Mouse (Mus musculus) limb, embryonic 14.5 days (tissue): Measurements from ENCODE around the gene Fars2. TPM values are rescaled to one million over a fixed set of nuclear protein-coding genes. Genes with fewer than 3 reads are reported as not detected.
"Not testable (repeated sequence)": the region's sequence is repeated elsewhere in the genome, so short reads cannot be mapped to it uniquely, and the experiment has no call there.

ENCODE experiments used
- ATAC-seq: fragments of 200-750 bp; cut with Nextera tagmentation; 2 replicates; pipeline ENCODE4 v1.8.0; 2017; ENCODE audit warnings: low read depth, moderate number of reproducible peaks, moderate TSS enrichment; ENCODE audit not compliant: low FRiP score
- DNase-seq: peaks from one replicate; pipeline ENCODE4 v3.0.0-alpha.2; 2015; ENCODE audit warnings: low spot score
- H3K27ac ChIP-seq: fragments of 300-500 bp; sonication (generic); replicated peaks from 2 replicates; pipeline ENCODE4 v1.5.1; 2014; ENCODE audit warnings: low read depth, mild to moderate bottlenecking, low read length, moderate library complexity, mixed read lengths
- H3K27me3 ChIP-seq: fragments of 300-500 bp; sonication (generic); 2 replicates; pipeline ENCODE4 v1.6.1; 2014; ENCODE audit warnings: low read length, mixed read lengths; ENCODE audit not compliant: control insufficient read depth, insufficient read depth
- H3K36me3 ChIP-seq: fragments of 300-500 bp; sonication (generic); 2 replicates; pipeline ENCODE4 v1.6.1; 2014; ENCODE audit warnings: mild to moderate bottlenecking, low read length, moderate library complexity, mixed read lengths; ENCODE audit not compliant: control insufficient read depth, insufficient read depth
- H3K4me1 ChIP-seq: fragments of 300-500 bp; sonication (generic); 2 replicates; pipeline ENCODE4 v1.6.1; 2014; ENCODE audit warnings: antibody characterized with exemption, low read length, mixed read lengths; ENCODE audit not compliant: control insufficient read depth, insufficient read depth
- H3K4me2 ChIP-seq: fragments of 300-500 bp; sonication (generic); replicated peaks from 2 replicates; pipeline ENCODE4 v1.6.1; 2014; ENCODE audit warnings: low read depth, mild to moderate bottlenecking, low read length, moderate library complexity; ENCODE audit not compliant: severe bottlenecking
- H3K4me3 ChIP-seq: fragments of 300-500 bp; sonication (generic); replicated peaks from 2 replicates; pipeline ENCODE4 v1.5.1; 2014; ENCODE audit warnings: low read length
- H3K9ac ChIP-seq: fragments of 300-500 bp; sonication (generic); 2 replicates; pipeline ENCODE4 v1.6.1; 2014; ENCODE audit warnings: mild to moderate bottlenecking, low read depth, low read length, moderate library complexity; ENCODE audit not compliant: severe bottlenecking
- H3K9me3 ChIP-seq: fragments of 300-500 bp; sonication (generic); 2 replicates; pipeline ENCODE4 v1.6.1; 2016; ENCODE audit warnings: low read length; ENCODE audit not compliant: control insufficient read depth
- POLR2A ChIP-seq: fragments of 200-500 bp; IDR thresholded peaks from 2 replicates; pipeline ENCODE4 v1.8.0; 2012; ENCODE audit warnings: inconsistent platforms, mild to moderate bottlenecking, moderate library complexity, borderline replicate concordance; ENCODE audit not compliant: insufficient read depth, insufficient read length; ENCODE audit errors: extremely low read depth
- WGBS: fragments of 180-500 bp; shearing (Covaris S2); extraction: QIAGEN DNeasy Blood & Tissue Kit; methylation state at CpG from one replicate; pipeline ENCODE4 v1.1.7; 2014; 5-methylcytosine and 5-hydroxymethylcytosine counted together
- polyA plus RNA-seq, 2 experiments: library from polyadenylated mRNA; depleted of rRNA in 1 of 2; stranded (reverse) in 1 of 2; unstranded in 1 of 2; fragments of >200 nt; fragmentation: Nextera tagmentation in 1 of 2; extraction: Ambion mirVana in 1 of 2; gene quantifications; 2 replicates each; pipeline versions ENCODE4 v1.2.1 to v1.2.3; 2012 to 2014

Fars2 gene
- polyA plus RNA-seq, 2 experiments: 27.6 to 35.2 TPM

- Histone ChIP-seq H3K4me3 (no peak overlapping the region), H3K27me3 (no peaks in the 10 kb centered on the region), H3K4me1 (no peaks in the 10 kb centered on the region), H3K9me3 (no peaks in the 10 kb centered on the region; the same call in 1 of the 2 replicates), H3K4me2 (no peak overlapping the region), H3K27ac (no peak overlapping the region), H3K9ac (no peak overlapping the region), H3K36me3 (no peaks in the 10 kb centered on the region)
- DNase-seq (no peak), ATAC-seq (no peak)
- no peak for TF ChIP-seq POLR2A
- WGBS: 55% methylated on average over 4 of the region's 4 CpGs
Measured at GRCm38 (mm10) chr13:36416546-36416945, 299.3 kb downstream of the Fars2 start.

DNA sequence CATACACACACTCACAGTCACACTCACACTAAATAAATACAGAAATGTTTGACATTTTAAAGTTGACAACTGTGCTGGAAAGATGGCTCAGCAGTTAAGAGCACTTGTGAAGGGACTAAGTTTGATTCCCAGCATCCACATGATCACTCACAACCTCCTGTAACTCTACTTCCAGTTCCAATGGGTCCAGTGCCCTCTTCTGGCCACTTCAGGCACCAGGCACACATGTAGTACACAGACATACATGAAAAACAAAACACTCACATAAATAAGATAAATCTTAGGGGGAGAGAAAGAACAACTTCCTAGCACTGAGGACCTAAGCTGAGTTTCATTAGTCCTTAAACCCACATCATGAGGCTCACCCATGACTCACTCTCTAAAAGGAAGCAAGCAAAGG is 302.1 kb downstream of the Fars2 start:
- no peaks in the 10 kb centered on the region; the same call in 1 of the 2 replicates for H3K9me3 ChIP-seq
- no peak overlapping the region for H3K4me2 ChIP-seq
- no peaks in the 10 kb centered on the region for H3K4me1 ChIP-seq
- ATAC-seq (no peak), DNase-seq (no peak)
- no peak overlapping the region for H3K27ac ChIP-seq
- no peak for TF ChIP-seq POLR2A
- H3K36me3 ChIP-seq: no peaks in the 10 kb centered on the region
- no peak overlapping the region for H3K9ac ChIP-seq
- no peak overlapping the region for H3K4me3 ChIP-seq
- no peaks in the 10 kb centered on the region for H3K27me3 ChIP-seq

- H3K4me1 ChIP-seq: no peaks in the 10 kb centered on the region
- H3K27me3 ChIP-seq: no peaks in the 10 kb centered on the region
- H3K9me3 ChIP-seq: no peaks in the 10 kb centered on the region; the same call in 1 of the 2 replicates
- no peak overlapping the region for H3K4me2 ChIP-seq
- H3K4me3 ChIP-seq: no peak overlapping the region
- TF ChIP-seq POLR2A: no peak
- DNase-seq (no peak), ATAC-seq (no peak)
- no peaks in the 10 kb centered on the region for H3K36me3 ChIP-seq
- 80% methylated on average over 3 of the region's 3 CpGs for WGBS
- H3K27ac ChIP-seq: no peak overlapping the region
- H3K9ac ChIP-seq: no peak overlapping the region
Measured at GRCm38 (mm10) chr13:36422446-36422845, 305.2 kb downstream of the Fars2 start.

DNA sequence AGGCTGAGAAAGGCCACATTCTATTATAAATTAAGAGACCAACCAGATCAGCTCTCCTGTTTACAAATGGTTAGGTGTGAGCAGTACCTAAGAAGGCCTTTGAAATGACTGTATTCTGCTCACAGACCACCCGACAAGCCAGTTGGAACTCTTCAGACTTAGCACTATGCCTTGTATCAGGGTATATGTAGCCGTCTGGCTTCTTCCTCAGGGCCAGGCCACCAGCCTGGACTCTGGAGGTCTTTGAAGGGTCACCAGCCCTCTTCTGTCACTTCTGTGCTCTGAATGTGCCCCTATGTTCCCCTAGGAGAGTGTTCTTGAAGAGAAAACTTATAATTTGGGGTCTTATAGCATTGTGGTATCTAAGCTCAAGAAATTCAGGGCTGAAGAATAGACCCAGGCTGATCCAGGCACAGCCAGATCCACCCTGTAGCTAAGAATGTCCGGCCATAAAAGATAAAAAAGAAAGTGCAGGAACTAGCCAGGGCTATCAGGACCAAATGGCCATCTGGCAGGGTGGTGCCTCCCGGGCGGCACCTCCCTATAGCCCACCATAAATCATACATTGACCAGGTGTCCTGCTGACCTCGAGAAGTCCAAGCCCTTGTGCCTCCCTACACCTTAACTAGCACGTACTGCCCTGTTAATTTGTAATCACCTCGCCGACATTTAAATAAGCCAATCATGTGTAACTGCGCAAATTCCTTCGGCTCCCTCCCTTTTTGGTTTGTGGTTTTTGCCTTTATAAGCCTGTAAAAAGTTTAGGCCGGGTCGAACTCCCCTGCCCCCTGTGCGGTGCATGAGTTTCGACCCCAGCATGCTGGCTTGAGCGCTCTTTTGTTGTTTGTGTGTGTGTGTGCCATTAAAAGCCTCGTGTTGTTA is 308.9 kb downstream of the Fars2 start:
- not testable (repeated sequence) for H3K27ac ChIP-seq, H3K9ac ChIP-seq, H3K4me2 ChIP-seq, H3K36me3 ChIP-seq, DNase-seq, H3K9me3 ChIP-seq, H3K4me3 ChIP-seq, ATAC-seq, H3K27me3 ChIP-seq, H3K4me1 ChIP-seq
- 16% methylated on average over 15 of the region's 17 CpGs for WGBS

GRCm38 (mm10) chr13:36429500-36430189 is 312.4 kb downstream of the Fars2 start:
- H3K4me2 ChIP-seq: no peak overlapping the region
- no peak overlapping the region for H3K9ac ChIP-seq
- 41% methylated on average over 7 of the region's 7 CpGs for WGBS
- H3K4me3 ChIP-seq: no peak overlapping the region
- no peak for TF ChIP-seq POLR2A
- DNase-seq (no peak), ATAC-seq (no peak)
- no peak overlapping the region for H3K27ac ChIP-seq
- no peaks in the 10 kb centered on the region for H3K27me3 ChIP-seq
- H3K4me1 ChIP-seq: no peaks in the 10 kb centered on the region
- no peaks in the 10 kb centered on the region for H3K36me3 ChIP-seq
- H3K9me3 ChIP-seq: no peaks in the 10 kb centered on the region
